Mouse (Mus musculus) T-helper 2 cell (primary cell): ENCODE data around the gene Gtf2ird1.

Experiments used
- in situ Hi-C: fragments of 300-600 bp; cut with MboI, MseI; formaldehyde crosslinking; loops from one replicate; pipeline ENCODE4 v1.15.1; 2025; ENCODE audit warnings: high pct_unique_total_duplicates

The Gtf2ird1 gene

GRCm38 (mm10) chr5:134445895-134446294, 10.6 kb downstream of the Gtf2ird1 start:
- in situ Hi-C loops = no loop called here

GRCm38 (mm10) chr5:134445208-134445831, 11.2 kb downstream of the Gtf2ird1 start:
- in situ Hi-C loops = no loop called here

- in situ Hi-C loops = no loop called here
Measured at GRCm38 (mm10) chr5:134444473-134444872, 12.0 kb downstream of the Gtf2ird1 start.

- in situ Hi-C loops = no loop called here
Measured at GRCm38 (mm10) chr5:134442066-134442465, 14.4 kb downstream of the Gtf2ird1 start.

- in situ Hi-C loops = no loop called here
Measured at GRCm38 (mm10) chr5:134441105-134441504, 15.4 kb downstream of the Gtf2ird1 start.

- in situ Hi-C loops = no loop called here
Measured at GRCm38 (mm10) chr5:134440098-134440497, 16.4 kb downstream of the Gtf2ird1 start.

- in situ Hi-C loops = no loop called here
Measured at GRCm38 (mm10) chr5:134439481-134439880, 17.0 kb downstream of the Gtf2ird1 start.

- in situ Hi-C loops = no loop called here
Measured at GRCm38 (mm10) chr5:134438676-134439425, 17.7 kb downstream of the Gtf2ird1 start.

GRCm38 (mm10) chr5:134437459-134437827, 19.1 kb downstream of the Gtf2ird1 start:
- in situ Hi-C loops = no loop called here

GRCm38 (mm10) chr5:134436782-134437458, 19.6 kb downstream of the Gtf2ird1 start:
- in situ Hi-C loops = no loop called here

- in situ Hi-C loops = no loop called here
Measured at GRCm38 (mm10) chr5:134435836-134436331, 20.6 kb downstream of the Gtf2ird1 start.

- in situ Hi-C loops = no loop called here
Measured at GRCm38 (mm10) chr5:134433137-134433536, 23.4 kb downstream of the Gtf2ird1 start.

GRCm38 (mm10) chr5:134430087-134430486, 26.4 kb downstream of the Gtf2ird1 start:
- in situ Hi-C loops = no loop called here

- in situ Hi-C loops = no loop called here
Measured at GRCm38 (mm10) chr5:134427664-134428063, 28.9 kb downstream of the Gtf2ird1 start.

- in situ Hi-C loops = no loop called here
Measured at GRCm38 (mm10) chr5:134425601-134426000, 30.9 kb downstream of the Gtf2ird1 start.

- in situ Hi-C loops = loop anchor here (5.0 kb wide), 1 partner anchor 43 kb away; no protein-coding TSS in a partner anchor
Measured at GRCm38 (mm10) chr5:134423930-134424329, 32.6 kb downstream of the Gtf2ird1 start.

- in situ Hi-C loops = loop anchor here (5.0 kb wide), 1 partner anchor 44 kb away; no protein-coding TSS in a partner anchor
Measured at GRCm38 (mm10) chr5:134423372-134423771, 33.1 kb downstream of the Gtf2ird1 start.

- in situ Hi-C loops = loop anchor here (5.0 kb wide), 1 partner anchor 45 kb away; no protein-coding TSS in a partner anchor
Measured at GRCm38 (mm10) chr5:134422265-134422925, 34.1 kb downstream of the Gtf2ird1 start.

GRCm38 (mm10) chr5:134421061-134421460, 35.5 kb downstream of the Gtf2ird1 start:
- in situ Hi-C loops = loop anchor here (5.0 kb wide), 1 partner anchor 46 kb away; no protein-coding TSS in a partner anchor

GRCm38 (mm10) chr5:134419700-134420099, 36.8 kb downstream of the Gtf2ird1 start:
- in situ Hi-C loops = loop anchor here (5.0 kb wide), 1 partner anchor 48 kb away; no protein-coding TSS in a partner anchor

- in situ Hi-C loops = no loop called here
Measured at GRCm38 (mm10) chr5:134418315-134419074, 38.0 kb downstream of the Gtf2ird1 start.
